Mouse (Mus musculus) forebrain, embryonic 15.5 days (tissue): ENCODE results near the gene Tyw3. TPM values are rescaled to one million over a fixed set of nuclear protein-coding genes. Genes with fewer than 3 reads are reported as not detected.
"Not testable (repeated sequence)": the region's sequence is repeated elsewhere in the genome, so short reads cannot be mapped to it uniquely, and the experiment has no call there.

Source experiments
- ATAC-seq: fragments of 200-750 bp; cut with Nextera tagmentation; replicated peaks from 2 replicates; pipeline ENCODE4 v1.8.0; 2017; ENCODE audit warnings: mild to moderate bottlenecking, moderate TSS enrichment, moderate library complexity
- H3K27ac ChIP-seq: fragments of 300-500 bp; sonication (generic); replicated peaks from 2 replicates; pipeline ENCODE4 v1.5.1; 2015; ENCODE audit warnings: mild to moderate bottlenecking, inconsistent platforms
- H3K27me3 ChIP-seq: fragments of 300-500 bp; sonication (generic); 2 replicates; pipeline ENCODE4 v1.6.1; 2015; ENCODE audit warnings: inconsistent platforms
- H3K36me3 ChIP-seq: fragments of 300-500 bp; sonication (generic); 2 replicates; pipeline ENCODE4 v1.6.1; 2015; ENCODE audit warnings: mild to moderate bottlenecking, inconsistent platforms
- H3K4me1 ChIP-seq: fragments of 300-500 bp; sonication (generic); 2 replicates; pipeline ENCODE4 v1.6.1; 2015; ENCODE audit warnings: inconsistent platforms
- H3K4me2 ChIP-seq: fragments of 300-500 bp; sonication (generic); replicated peaks from 2 replicates; pipeline ENCODE4 v1.6.1; 2015; ENCODE audit warnings: mild to moderate bottlenecking, inconsistent platforms
- H3K4me3 ChIP-seq: fragments of 300-500 bp; sonication (generic); 2 replicates; pipeline ENCODE4 v1.5.1; 2015; ENCODE audit warnings: mild to moderate bottlenecking, inconsistent platforms
- H3K9ac ChIP-seq: fragments of 300-500 bp; sonication (generic); replicated peaks from 2 replicates; pipeline ENCODE4 v1.6.1; 2015; ENCODE audit warnings: mild to moderate bottlenecking, inconsistent platforms
- H3K9me3 ChIP-seq: fragments of 300-500 bp; sonication (generic); 2 replicates; pipeline ENCODE4 v1.6.1; 2016; ENCODE audit warnings: inconsistent platforms
- WGBS: fragments of 180-500 bp; shearing (Covaris S2); methylation state at CpG from one replicate; pipeline ENCODE4 v1.1.7; 2015; ENCODE audit warnings: mixed read lengths; 5-methylcytosine and 5-hydroxymethylcytosine counted together
- polyA plus RNA-seq: library from polyadenylated mRNA; unstranded; fragments of >200 nt; fragmentation: Nextera tagmentation; extraction: Ambion mirVana; gene quantifications from 2 replicates; pipeline ENCODE4 v1.2.1, GENCODE M21; 2015

The Tyw3 gene
- polyA plus RNA-seq = 14.1 and 16.4 TPM in 2 replicates

GRCm38 (mm10) chr3:154596934-154597554 is at the start of gene Tyw3:
Tyw3 (minus strand) TSS chr3:154597104.
- Histone ChIP-seq H3K27ac (peak within 1 kb of the TSS; percentile 90), H3K27me3 (no peaks in the 10 kb centered on the region), H3K9ac (peak within 1 kb of the TSS; percentile 75), H3K4me2 (peak within 1 kb of the TSS; percentile 57), H3K4me1 (peaks cover 10% of the 10 kb centered on the region), H3K9me3 (no peaks in the 10 kb centered on the region), H3K4me3 (peak within 1 kb of the TSS; percentile 76), H3K36me3 (peaks cover 20% of the 10 kb centered on the region)
- WGBS = under 1% methylated on average over 38 of the region's 38 CpGs
- ATAC-seq = peak; percentile 97

DNA sequence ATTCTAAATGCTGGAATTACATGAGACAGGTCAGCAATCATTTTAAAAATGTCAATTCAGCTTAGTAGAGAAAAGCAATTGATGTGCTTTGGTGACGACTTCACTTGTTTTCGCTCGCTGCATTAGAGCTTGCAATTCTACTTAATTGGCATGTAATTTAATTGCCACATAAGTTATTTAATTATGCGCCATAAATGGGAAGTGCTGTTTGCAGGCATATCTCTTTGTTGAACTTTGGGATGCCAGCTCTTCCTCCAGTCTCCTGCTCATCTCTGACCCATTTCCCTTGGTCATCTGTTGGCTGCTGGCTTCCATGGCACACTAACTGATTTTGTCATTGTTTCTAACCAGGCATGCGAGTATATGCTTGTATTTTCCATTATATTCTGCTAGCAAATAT is 36.2 kb upstream of the Tyw3 start:
- no peak overlapping the region for H3K9ac ChIP-seq
- no peaks in the 10 kb centered on the region for H3K9me3 ChIP-seq
- 60% methylated on average over 5 of the region's 5 CpGs for WGBS
- ATAC-seq = no peak
- H3K27ac ChIP-seq = no peak overlapping the region
- no peaks in the 10 kb centered on the region; the same call in 1 of the 2 replicates for H3K4me1 ChIP-seq
- H3K27me3 ChIP-seq = no peaks in the 10 kb centered on the region
- H3K4me2 ChIP-seq = no peak overlapping the region
- no peak overlapping the region for H3K4me3 ChIP-seq
- no peaks in the 10 kb centered on the region for H3K36me3 ChIP-seq

DNA sequence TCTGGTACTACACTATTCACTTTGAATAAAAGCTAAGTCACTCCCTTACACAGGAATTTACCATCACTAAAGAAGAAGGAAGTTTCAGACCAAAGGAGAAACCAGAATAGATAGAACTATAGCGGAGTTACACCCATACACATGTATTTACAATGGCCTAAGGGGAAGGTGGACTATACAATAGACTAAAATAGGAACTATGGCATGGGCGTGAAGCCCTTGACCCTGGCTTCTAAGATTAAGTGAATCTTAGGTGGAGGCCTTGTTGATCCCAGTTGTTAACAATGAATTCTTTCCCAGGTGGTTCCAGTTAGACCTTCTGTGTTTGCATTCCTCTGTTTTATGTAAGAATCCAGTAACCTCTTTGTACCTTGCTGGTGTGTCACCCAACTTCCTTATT is 34.4 kb upstream of the Tyw3 start:
- not testable (repeated sequence) for H3K9me3 ChIP-seq, H3K4me1 ChIP-seq, ATAC-seq, H3K27ac ChIP-seq, H3K36me3 ChIP-seq, H3K4me3 ChIP-seq, H3K9ac ChIP-seq, H3K4me2 ChIP-seq, H3K27me3 ChIP-seq
- WGBS = 95% methylated on average over 2 of the region's 2 CpGs

DNA sequence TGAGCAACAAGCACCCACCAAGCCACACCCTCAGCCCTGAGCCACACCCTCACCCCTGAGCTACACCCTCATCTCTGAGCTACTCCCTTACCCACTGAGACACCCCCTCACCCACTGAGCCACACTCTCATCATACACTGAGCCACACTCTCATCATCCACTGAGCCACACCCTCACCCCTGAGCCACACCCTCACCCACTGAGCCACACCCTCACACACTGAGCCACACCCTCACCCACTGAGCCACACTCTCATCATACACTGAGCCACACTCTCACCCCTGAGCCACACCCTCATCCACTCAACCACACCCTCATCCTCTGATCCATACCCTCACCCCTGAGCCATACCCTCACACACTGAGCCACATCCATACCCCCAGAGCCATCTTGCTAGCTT is 31.4 kb upstream of the Tyw3 start:
- no peaks in the 10 kb centered on the region for H3K27me3 ChIP-seq
- no peak overlapping the region for H3K4me2 ChIP-seq
- H3K4me3 ChIP-seq = no peak overlapping the region
- H3K9ac ChIP-seq = no peak overlapping the region
- H3K27ac ChIP-seq = no peak overlapping the region
- no peaks in the 10 kb centered on the region for H3K9me3 ChIP-seq
- ATAC-seq = peak; percentile 35; the same call in 1 of the 2 replicates
- H3K4me1 ChIP-seq = no peaks in the 10 kb centered on the region; the same call in 1 of the 2 replicates
- H3K36me3 ChIP-seq = no peaks in the 10 kb centered on the region

- no peaks in the 10 kb centered on the region for H3K27me3 ChIP-seq
- H3K36me3 ChIP-seq = no peaks in the 10 kb centered on the region
- no peaks in the 10 kb centered on the region for H3K9me3 ChIP-seq
- no peak overlapping the region for H3K27ac ChIP-seq
- H3K9ac ChIP-seq = no peak overlapping the region
- WGBS = 92% methylated on average over 4 of the region's 4 CpGs
- H3K4me1 ChIP-seq = no peaks in the 10 kb centered on the region
- no peak overlapping the region for H3K4me2 ChIP-seq
- ATAC-seq = no peak
- no peak overlapping the region for H3K4me3 ChIP-seq
These were observed 19.2 kb upstream of the Tyw3 start for GRCm38 (mm10) chr3:154616106-154616505.

DNA sequence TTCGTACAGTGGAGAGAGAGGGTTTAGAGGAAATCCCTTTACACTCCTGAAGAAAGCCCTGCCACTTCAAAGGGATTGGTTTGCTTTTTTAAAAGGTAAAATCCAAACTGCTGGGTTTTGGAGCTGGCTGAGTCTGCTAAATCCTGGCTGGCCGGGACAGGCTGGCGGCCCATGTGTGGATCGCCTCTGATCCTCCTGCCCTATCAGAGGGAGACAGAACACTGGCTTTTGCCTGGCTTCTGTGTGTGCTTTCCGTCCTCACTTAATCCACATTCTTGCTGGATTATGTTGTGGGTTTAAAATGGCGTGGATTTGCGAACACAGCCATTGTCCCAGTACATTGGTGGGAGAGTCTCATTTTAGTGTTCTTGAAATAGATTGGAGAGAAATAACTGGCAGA is 18.4 kb upstream of the Tyw3 start:
- Histone ChIP-seq H3K9ac (no peak overlapping the region), H3K36me3 (no peaks in the 10 kb centered on the region), H3K27ac (no peak overlapping the region), H3K4me2 (no peak overlapping the region), H3K27me3 (no peaks in the 10 kb centered on the region), H3K4me3 (no peak overlapping the region), H3K9me3 (no peaks in the 10 kb centered on the region), H3K4me1 (no peaks in the 10 kb centered on the region)
- WGBS = 74% methylated on average over 7 of the region's 7 CpGs
- no peak for ATAC-seq

DNA sequence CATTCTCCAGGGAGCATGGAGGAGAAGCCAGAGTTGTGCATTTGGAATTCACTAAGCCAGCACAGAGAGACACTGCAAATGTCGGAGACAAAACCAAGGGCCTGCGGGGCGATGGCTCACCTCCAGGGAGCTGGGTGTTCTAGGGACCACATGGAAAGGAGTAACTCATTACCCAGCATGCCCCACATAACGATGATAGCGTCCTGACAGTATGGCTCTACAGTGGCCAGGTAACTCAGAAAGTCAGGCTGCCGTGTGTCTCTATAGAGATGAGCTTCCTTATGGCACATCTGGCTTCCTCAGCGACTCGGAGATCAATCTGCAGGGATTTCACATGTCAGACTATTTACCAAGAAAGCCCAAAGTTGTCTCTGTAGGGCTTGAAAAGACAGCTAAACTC is 17.9 kb upstream of the Tyw3 start:
- 91% methylated on average over 8 of the region's 8 CpGs for WGBS
- no peaks in the 10 kb centered on the region for H3K36me3 ChIP-seq
- H3K9me3 ChIP-seq = no peaks in the 10 kb centered on the region
- H3K4me1 ChIP-seq = no peaks in the 10 kb centered on the region
- H3K4me2 ChIP-seq = no peak overlapping the region
- H3K27me3 ChIP-seq = no peaks in the 10 kb centered on the region
- H3K27ac ChIP-seq = no peak overlapping the region
- no peak for ATAC-seq
- no peak overlapping the region for H3K4me3 ChIP-seq
- H3K9ac ChIP-seq = no peak overlapping the region

DNA sequence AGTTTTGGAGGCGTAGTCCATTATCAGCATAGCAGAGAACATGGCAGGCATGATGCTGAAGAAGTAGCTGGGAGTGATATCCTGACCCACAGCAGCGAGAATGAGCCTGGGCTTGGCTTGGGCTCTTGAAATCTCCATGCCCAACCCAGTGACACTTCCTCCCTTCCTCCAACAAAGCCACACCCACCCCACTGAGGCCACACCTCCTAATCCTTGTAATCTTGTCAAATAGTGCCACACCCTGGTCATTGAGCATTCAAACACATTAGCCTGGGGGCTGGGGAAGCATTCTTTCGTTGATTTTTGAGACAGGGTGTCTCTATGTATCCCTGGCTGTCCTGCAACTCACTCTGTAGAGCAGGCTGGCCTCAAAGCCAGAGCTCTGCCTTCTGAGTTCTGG is 15.0 kb upstream of the Tyw3 start:
- Histone ChIP-seq H3K4me1 (no peaks in the 10 kb centered on the region), H3K27me3 (no peaks in the 10 kb centered on the region), H3K4me3 (no peak overlapping the region), H3K9me3 (no peaks in the 10 kb centered on the region), H3K27ac (no peak overlapping the region), H3K4me2 (no peak overlapping the region), H3K36me3 (no peaks in the 10 kb centered on the region), H3K9ac (no peak overlapping the region)
- WGBS = 84% methylated on average over 3 of the region's 3 CpGs
- ATAC-seq = no peak

GRCm38 (mm10) chr3:154607896-154608295 is 11.0 kb upstream of the Tyw3 start:
- WGBS = 80% methylated on average over 1 of the region's 1 CpGs
- no peak overlapping the region for H3K27ac ChIP-seq
- H3K9ac ChIP-seq = no peak overlapping the region
- no peak overlapping the region for H3K4me3 ChIP-seq
- H3K36me3 ChIP-seq = no peaks in the 10 kb centered on the region
- 0 out of 2 replicates have a peak, but pooled peaks cover 2% of the 10 kb centered on the region for H3K4me1 ChIP-seq
- no peak for ATAC-seq
- no peak overlapping the region for H3K4me2 ChIP-seq
- no peaks in the 10 kb centered on the region for H3K27me3 ChIP-seq
- no peaks in the 10 kb centered on the region for H3K9me3 ChIP-seq

GRCm38 (mm10) chr3:154604871-154605270 is 8.0 kb upstream of the Tyw3 start:
- Histone ChIP-seq H3K4me2 (no peak overlapping the region), H3K36me3 (no peaks in the 10 kb centered on the region), H3K27ac (no peak overlapping the region), H3K4me1 (0 out of 2 replicates have a peak, but pooled peaks cover 2% of the 10 kb centered on the region), H3K27me3 (no peaks in the 10 kb centered on the region), H3K9me3 (no peaks in the 10 kb centered on the region), H3K9ac (no peak overlapping the region), H3K4me3 (no peak overlapping the region)
- no peak for ATAC-seq
- WGBS = 72% methylated on average over 5 of the region's 5 CpGs

DNA sequence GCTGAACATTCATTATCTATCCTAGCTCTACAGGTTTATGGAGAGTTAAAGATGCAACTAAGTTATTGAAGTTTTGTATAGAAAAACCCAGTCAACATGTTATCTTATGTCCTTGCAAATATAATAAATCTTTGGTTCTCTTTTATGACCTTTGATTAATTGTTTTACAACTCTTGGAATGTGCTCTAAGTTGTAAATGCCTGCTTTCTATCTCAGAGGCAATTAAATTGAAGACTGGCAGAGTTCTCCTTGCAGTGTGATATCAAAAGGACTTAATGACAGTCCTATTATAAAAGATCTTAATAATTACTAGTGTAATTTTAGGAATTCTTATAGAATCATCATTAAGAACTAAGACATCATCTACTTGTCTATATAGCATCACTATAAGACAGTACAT is 5.2 kb upstream of the Tyw3 start:
- no peaks in the 10 kb centered on the region for H3K9me3 ChIP-seq

GRCm38 (mm10) chr3:154597561-154597960 is 657 bp upstream of the Tyw3 start:
- peak overlapping the region; percentile 40; the same call in 1 of the 2 replicates for H3K9ac ChIP-seq
- ATAC-seq = no peak
- WGBS = 38% methylated on average over 7 of the region's 7 CpGs

More for the DNA sequence above, 5.2 kb upstream of the Tyw3 start:
- no peak overlapping the region for H3K4me2 ChIP-seq
- peaks cover 9% of the 10 kb centered on the region for H3K4me1 ChIP-seq
- H3K9ac ChIP-seq = no peak overlapping the region
- no peaks in the 10 kb centered on the region for H3K27me3 ChIP-seq
- H3K4me3 ChIP-seq = no peak overlapping the region
- H3K36me3 ChIP-seq = no peaks in the 10 kb centered on the region
- no peak for ATAC-seq
- H3K27ac ChIP-seq = no peak overlapping the region

GRCm38 (mm10) chr3:154596488-154596933 is 393 bp downstream of the Tyw3 start, which contains the start of gene Cryz:
Cryz (plus strand) TSS chr3:154596711.
- peak; percentile 92 for ATAC-seq
- Histone ChIP-seq H3K9me3 (no peaks in the 10 kb centered on the region), H3K27ac (peak within 1 kb of the TSS; percentile 90), H3K27me3 (no peaks in the 10 kb centered on the region), H3K4me2 (peak within 1 kb of the TSS; percentile 57), H3K4me3 (peak within 1 kb of the TSS; percentile 76), H3K36me3 (peaks cover 24% of the 10 kb centered on the region), H3K4me1 (peaks cover 10% of the 10 kb centered on the region), H3K9ac (peak within 1 kb of the TSS; percentile 75)
- under 1% methylated on average over 25 of the region's 25 CpGs for WGBS

More at GRCm38 (mm10) chr3:154597561-154597960, 657 bp upstream of the Tyw3 start:
- no peaks in the 10 kb centered on the region for H3K27me3 ChIP-seq
- H3K4me2 ChIP-seq = peak overlapping the region; percentile 57
- H3K4me3 ChIP-seq = peak overlapping the region; percentile 76
- H3K4me1 ChIP-seq = peaks cover 10% of the 10 kb centered on the region
- no peak overlapping the region for H3K27ac ChIP-seq
- no peaks in the 10 kb centered on the region for H3K9me3 ChIP-seq
- peaks cover 15% of the 10 kb centered on the region; the same call in 1 of the 2 replicates for H3K36me3 ChIP-seq
